Mouse (Mus musculus): ENCODE measurements around the gene Olfr221.

- TF ChIP-seq POLR2A (IDR thresholded peaks at IDR 0.05; ENCODE audit: borderline replicate concordance, extremely low read depth, low read depth, low read length), result no peak
- no peak for TF ChIP-seq CTCF (IDR thresholded peaks at IDR 0.05; ENCODE audit: insufficient read depth, low read length)
These were observed 28.5 kb downstream of the Olfr221 start for GRCm38 (mm10) chr14:52013771-52014219.

Data from lung, adult 2 months (tissue).